ENCODE assay signal across 8 mouse cellular contexts in the genomic region with DNA sequence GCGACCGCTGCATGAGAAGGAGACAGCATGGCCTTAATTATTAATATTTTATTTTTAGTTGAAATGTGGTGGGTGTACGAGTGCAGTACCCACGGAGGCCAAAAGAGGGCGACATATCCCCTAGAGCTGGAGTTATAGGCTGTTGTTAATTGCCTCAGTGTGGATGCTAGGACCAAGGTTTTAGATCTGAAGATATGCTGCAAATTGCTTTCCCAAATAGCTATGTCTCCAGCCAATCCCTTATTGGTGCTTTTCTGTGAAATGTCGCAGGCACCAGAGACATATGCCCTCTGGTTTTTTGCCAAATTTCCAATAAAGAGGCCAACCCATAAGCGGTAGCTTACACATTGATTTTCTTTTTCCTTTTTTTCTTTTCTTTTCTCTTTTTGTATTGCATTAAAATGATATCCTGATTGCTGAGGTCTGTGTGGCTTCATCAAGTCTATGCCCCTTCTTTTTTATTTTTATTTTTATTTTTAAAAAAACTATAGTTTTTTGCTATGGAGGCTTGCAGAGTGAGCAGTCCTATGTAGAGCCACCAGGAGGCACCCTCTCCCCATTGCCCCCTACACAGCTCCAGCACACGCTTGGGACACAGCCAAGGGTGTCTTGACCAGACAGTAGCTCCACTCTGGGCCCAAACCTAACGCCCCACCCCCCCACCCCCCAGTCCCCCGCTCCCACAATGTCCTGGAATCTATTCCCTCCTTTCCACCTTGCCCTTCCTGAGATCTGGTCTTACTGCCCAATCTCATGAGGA. TPM values are rescaled to one million over a fixed set of nuclear protein-coding genes. Genes with fewer than 3 reads are reported as not detected.
DNase-seq lines count a peak whose midpoint lies in the region; ATAC-seq lines count a peak whose summit lies in the region.

No protein-coding gene starts in this region.

- H3K9ac ChIP-seq in liver, embryonic 12.5 days: no peak overlapping the region

- H3K36me3 ChIP-seq in liver, embryonic 12.5 days: no peaks in the 10 kb centered on the region

- H3K27me3 ChIP-seq in liver, embryonic 12.5 days (replicated peaks): no peaks in the 10 kb centered on the region

- 20% methylated on average over 10 of the region's 10 CpGs for WGBS in liver, embryonic 12.5 days (ENCODE audit: insufficient replicate concordance)

- no peaks in the 10 kb centered on the region for H3K9me3 ChIP-seq in liver, embryonic 12.5 days (replicated peaks)

- peaks cover 55% of the 10 kb centered on the region for H3K4me1 ChIP-seq in liver, embryonic 12.5 days

- DNase-seq in 3T3-L1 (ENCODE audit: low read depth, low spot score): peak; percentile 70
- DNase-seq in R1 (ENCODE audit: low read depth, low spot score): peak; percentile 77
- peak; percentile 82 to 91 for DNase-seq in cerebellum, postnatal 14 days
- peak; percentile 60 for DNase-seq in gastrocnemius, postnatal 14 days
- DNase-seq in kidney, adult 8-10 months: peak; percentile 34 to 68
- DNase-seq in neural tube, embryonic 10.5 days (ENCODE audit: extremely low spot score, low spot score): peak; percentile 54
- peak; percentile 26 for DNase-seq in telencephalon, adult 2 months (ENCODE audit: low read depth, low spot score)

- H3K4me2 ChIP-seq in liver, embryonic 12.5 days: no peak overlapping the region

- peak overlapping the region; percentile 92; the same call in 1 of the 2 replicates for H3K27ac ChIP-seq in liver, embryonic 12.5 days

- H3K4me3 ChIP-seq in liver, embryonic 12.5 days: no peak overlapping the region

- ATAC-seq in liver, embryonic 12.5 days: peak; percentile 48; the same call in 1 of the 2 replicates

- intact Hi-C loops in gastrocnemius, postnatal 14 days (cut with DNase I; ENCODE audit: low total_unique reads): loop anchor here (5.0 kb wide), 1 partner anchor 141 kb away; no protein-coding TSS in a partner anchor

RNA-seq across cellular contexts. Expression of gene Rnf130, which starts 38.7 kb away (rescaled TPM):
- total RNA-seq in gastrocnemius, postnatal 14 days (2021): 10 to 100 TPM; 31.2 to 33.2 TPM
- 39.2 and 39.7 TPM in 2 replicates for polyA plus RNA-seq in liver, embryonic 12.5 days (2016; fragmentation: Nextera tagmentation; extraction: Ambion mirVana)

Comparison
In these comparisons a context has a peak if more than half of its experiments do, and no peak if none do; other contexts are left out.
1. DNase-seq: peak in every context shown above with its lines; median percentile 86 in cerebellum, postnatal 14 days; 77 in R1; 70 in 3T3-L1; 60 in gastrocnemius, postnatal 14 days; 54 in neural tube, embryonic 10.5 days; 51 in kidney, adult 8-10 months; 26 in telencephalon, adult 2 months.